Mouse (Mus musculus) liver, embryonic 14.5 days (tissue): Measurements from ENCODE around the gene Ppp1r21.

Experiments
- CTCF ChIP-seq: IDR thresholded peaks from 2 replicates; pipeline ENCODE4 v1.5.1; 2016; ENCODE audit warnings: antibody characterized with exemption, low read depth, control low read depth
- EP300 ChIP-seq: IDR thresholded peaks from 2 replicates; pipeline ENCODE4 v1.6.1; 2016; ENCODE audit warnings: antibody characterized with exemption, low read depth

GRCm38 (mm10) chr17:88527781-88528180 lies 2.1 kb upstream of the Ppp1r21 start:
- TF ChIP-seq CTCF = peak; percentile 27; the same call in 1 of the 2 replicates
- no peak for TF ChIP-seq EP300
